10 mouse cellular contexts compared by ENCODE assay signal in genomic region chr6:115534617-115535016, GRCm38 (mm10). TPM values are rescaled to one million over a fixed set of nuclear protein-coding genes. Genes with fewer than 3 reads are reported as not detected.
DNase-seq lines count a peak whose midpoint lies in the region; ATAC-seq lines count a peak whose summit lies in the region.
"Had no signal": no experiment of that assay in that cellular context is flagged by ENCODE, and none has a peak within 500 bp of the region (broad histone marks: within the 10 kb centered on the region; RNA-seq: fewer than 3 reads in every experiment).

No protein-coding gene starts in this region.

- no peaks in the 10 kb centered on the region for H3K9me3 ChIP-seq in forebrain, embryonic 14.5 days (replicated peaks; ENCODE audit: control insufficient read depth, low read length)
- no peaks in the 10 kb centered on the region for H3K9me3 ChIP-seq in forebrain, embryonic 16.5 days (ENCODE audit: control insufficient read depth, low read length)
- no peaks in the 10 kb centered on the region for H3K9me3 ChIP-seq in midbrain, embryonic 14.5 days (ENCODE audit: control insufficient read depth, low read length)
- H3K9me3 ChIP-seq in midbrain, embryonic 13.5 days = no peaks in the 10 kb centered on the region
- no peaks in the 10 kb centered on the region for H3K9me3 ChIP-seq in embryonic facial prominence, embryonic 15.5 days (replicated peaks)

- peak; percentile 57; the same call in 1 of the 2 replicates for ATAC-seq in forebrain, embryonic 14.5 days
- ATAC-seq in forebrain, embryonic 16.5 days = no peak
- ATAC-seq in midbrain, embryonic 14.5 days (ENCODE audit: low FRiP score, low TSS enrichment) = no peak
- ATAC-seq in midbrain, embryonic 13.5 days = no peak
- no peak; the same call in 1 of the 2 replicates for ATAC-seq in embryonic facial prominence, embryonic 15.5 days (ENCODE audit: insufficient number of reproducible peaks, low FRiP score, low TSS enrichment, low read depth)
- no peak for ATAC-seq in monocyte, adult 5-6 weeks (replicated peaks; ENCODE audit: insufficient number of reproducible peaks, low FRiP score, low TSS enrichment, poor library complexity, severe bottlenecking)
- no peak for ATAC-seq in frontal cortex, adult (ENCODE audit: low TSS enrichment)

- H3K27me3 ChIP-seq in forebrain, embryonic 14.5 days (replicated peaks; ENCODE audit: control insufficient read depth, insufficient read depth, low read length) = no peaks in the 10 kb centered on the region
- no peaks in the 10 kb centered on the region for H3K27me3 ChIP-seq in forebrain, embryonic 16.5 days (replicated peaks; ENCODE audit: control insufficient read depth, insufficient read depth, low read length)
- H3K27me3 ChIP-seq in midbrain, embryonic 14.5 days (ENCODE audit: control insufficient read depth, insufficient read depth, low read length) = no peaks in the 10 kb centered on the region
- H3K27me3 ChIP-seq in midbrain, embryonic 13.5 days = 0 out of 2 replicates have a peak, but pooled peaks cover 3% of the 10 kb centered on the region
- 0 out of 2 replicates have a peak, but pooled peaks cover 3% of the 10 kb centered on the region for H3K27me3 ChIP-seq in embryonic facial prominence, embryonic 15.5 days

- peak; percentile 63 for DNase-seq in forebrain, embryonic 14.5 days (ENCODE audit: low spot score)
- DNase-seq in midbrain, embryonic 14.5 days = peak; percentile 9
- peak; percentile 45 for DNase-seq in lung, postnatal 36 days

- H3K4me3 ChIP-seq in forebrain, embryonic 14.5 days (ENCODE audit: low read depth, low read length) = no peak overlapping the region
- H3K4me3 ChIP-seq in forebrain, embryonic 16.5 days (replicated peaks; ENCODE audit: low read length) = no peak overlapping the region
- H3K4me3 ChIP-seq in midbrain, embryonic 14.5 days (replicated peaks; ENCODE audit: low read depth, low read length) = no peak overlapping the region
- H3K4me3 ChIP-seq in midbrain, embryonic 13.5 days (replicated peaks) = no peak overlapping the region
- H3K4me3 ChIP-seq in embryonic facial prominence, embryonic 15.5 days (replicated peaks) = no peak overlapping the region
- H3K4me3 ChIP-seq: left cerebral cortex, adult 2 months had no signal

- H3K4me2 ChIP-seq in forebrain, embryonic 14.5 days (ENCODE audit: low read length) = no peak overlapping the region
- H3K4me2 ChIP-seq in forebrain, embryonic 16.5 days (ENCODE audit: low read length) = no peak overlapping the region
- no peak overlapping the region for H3K4me2 ChIP-seq in midbrain, embryonic 14.5 days (ENCODE audit: low read length)
- H3K4me2 ChIP-seq in midbrain, embryonic 13.5 days (replicated peaks) = no peak overlapping the region
- no peak overlapping the region for H3K4me2 ChIP-seq in embryonic facial prominence, embryonic 15.5 days (replicated peaks)

- WGBS in forebrain, embryonic 14.5 days = 51% methylated on average over 7 of the region's 7 CpGs
- 52% methylated on average over 7 of the region's 7 CpGs for WGBS in forebrain, embryonic 16.5 days
- 79% methylated on average over 7 of the region's 7 CpGs for WGBS in midbrain, embryonic 14.5 days
- 82% methylated on average over 7 of the region's 7 CpGs for WGBS in midbrain, embryonic 13.5 days
- 41% methylated on average over 7 of the region's 7 CpGs for WGBS in embryonic facial prominence, embryonic 15.5 days

- 0 out of 2 replicates have a peak, but pooled peaks cover 2% of the 10 kb centered on the region for H3K4me1 ChIP-seq in forebrain, embryonic 14.5 days (ENCODE audit: control insufficient read depth, insufficient read depth, low read length)
- peaks cover 4% of the 10 kb centered on the region for H3K4me1 ChIP-seq in forebrain, embryonic 16.5 days (replicated peaks; ENCODE audit: control insufficient read depth, insufficient read depth, low read length)
- no peaks in the 10 kb centered on the region for H3K4me1 ChIP-seq in midbrain, embryonic 14.5 days (ENCODE audit: control insufficient read depth, insufficient read depth, low read length)
- H3K4me1 ChIP-seq in midbrain, embryonic 13.5 days (replicated peaks) = no peaks in the 10 kb centered on the region
- peaks cover 16% of the 10 kb centered on the region for H3K4me1 ChIP-seq in embryonic facial prominence, embryonic 15.5 days

- H3K9ac ChIP-seq in forebrain, embryonic 14.5 days (ENCODE audit: low read length) = no peak overlapping the region
- H3K9ac ChIP-seq in forebrain, embryonic 16.5 days (replicated peaks; ENCODE audit: low read depth, low read length) = no peak overlapping the region
- no peak overlapping the region for H3K9ac ChIP-seq in midbrain, embryonic 14.5 days (replicated peaks; ENCODE audit: low read length)
- H3K9ac ChIP-seq in midbrain, embryonic 13.5 days (replicated peaks) = no peak overlapping the region
- H3K9ac ChIP-seq in embryonic facial prominence, embryonic 15.5 days = no peak overlapping the region

- no peak overlapping the region for H3K27ac ChIP-seq in forebrain, embryonic 14.5 days (ENCODE audit: low read depth, low read length)
- no peak overlapping the region for H3K27ac ChIP-seq in forebrain, embryonic 16.5 days (ENCODE audit: low read length)
- no peak overlapping the region for H3K27ac ChIP-seq in midbrain, embryonic 14.5 days (replicated peaks; ENCODE audit: low read depth, low read length)
- no peak overlapping the region for H3K27ac ChIP-seq in midbrain, embryonic 13.5 days
- 0 out of 2 replicates have a peak overlapping the region, but pooled peaks have one; percentile 11 for H3K27ac ChIP-seq in embryonic facial prominence, embryonic 15.5 days (replicated peaks)
- H3K27ac ChIP-seq: left cerebral cortex, adult 2 months had no signal

- H3K36me3 ChIP-seq in forebrain, embryonic 14.5 days (ENCODE audit: control insufficient read depth, insufficient read depth, low read length) = no peaks in the 10 kb centered on the region
- no peaks in the 10 kb centered on the region for H3K36me3 ChIP-seq in forebrain, embryonic 16.5 days (ENCODE audit: control insufficient read depth, insufficient read depth)
- H3K36me3 ChIP-seq in midbrain, embryonic 14.5 days (ENCODE audit: control insufficient read depth, insufficient read depth, low read length) = no peaks in the 10 kb centered on the region
- no peaks in the 10 kb centered on the region for H3K36me3 ChIP-seq in midbrain, embryonic 13.5 days
- H3K36me3 ChIP-seq in embryonic facial prominence, embryonic 15.5 days = no peaks in the 10 kb centered on the region

RNA-seq across cellular contexts. Expression of gene Tsen2, which starts 9.8 kb away (rescaled TPM):
- polyA plus RNA-seq in forebrain, embryonic 14.5 days (2014; fragmentation: Nextera tagmentation; extraction: Ambion mirVana) = 40.9 and 45.8 TPM in 2 replicates
- polyA plus RNA-seq in forebrain, embryonic 16.5 days (2015; fragmentation: Nextera tagmentation; extraction: Ambion mirVana) = 42.8 and 44.2 TPM in 2 replicates
- polyA plus RNA-seq in midbrain, embryonic 14.5 days (2014; fragmentation: Nextera tagmentation; extraction: Ambion mirVana) = 31.6 and 34.4 TPM in 2 replicates
- 32.9 and 35.2 TPM in 2 replicates for polyA plus RNA-seq in midbrain, embryonic 13.5 days (2015; fragmentation: Nextera tagmentation; extraction: Ambion mirVana)
- 29.1 and 31.5 TPM in 2 replicates for polyA plus RNA-seq in embryonic facial prominence, embryonic 15.5 days (2015; fragmentation: Nextera tagmentation; extraction: Ambion mirVana)
- 1.3 to 7.5 TPM (median 2.8 TPM) in 3 replicates for total RNA-seq in monocyte, adult 5-6 weeks (2017)

RNA-seq across cellular contexts. Expression of gene Mkrn2os, which starts 57.8 kb away (rescaled TPM):
- polyA plus RNA-seq in forebrain, embryonic 14.5 days (2014; fragmentation: Nextera tagmentation; extraction: Ambion mirVana) = 0.14 and 0.30 TPM in 2 replicates
- polyA plus RNA-seq in forebrain, embryonic 16.5 days (2015; fragmentation: Nextera tagmentation; extraction: Ambion mirVana) = 0.47 and 0.67 TPM in 2 replicates
- polyA plus RNA-seq in midbrain, embryonic 14.5 days (2014; fragmentation: Nextera tagmentation; extraction: Ambion mirVana) = 0.20 and 0.34 TPM in 2 replicates
- 0.24 and 0.44 TPM in 2 replicates for polyA plus RNA-seq in midbrain, embryonic 13.5 days (2015; fragmentation: Nextera tagmentation; extraction: Ambion mirVana)
- polyA plus RNA-seq in embryonic facial prominence, embryonic 15.5 days (2015; fragmentation: Nextera tagmentation; extraction: Ambion mirVana) = 1.2 and 3.1 TPM in 2 replicates
- total RNA-seq in monocyte, adult 5-6 weeks (2017) = not detected in 3 replicates
- total RNA-seq: gastrocnemius, adult 8-10 months; left cerebral cortex, adult 2 months had no signal

Comparison
In these comparisons a context has a peak if more than half of its experiments do, and no peak if none do; other contexts are left out.
1. DNase-seq: peak in every context shown above with its lines; median percentile 63 in forebrain, embryonic 14.5 days; 45 in lung, postnatal 36 days; 9 in midbrain, embryonic 14.5 days.